Mouse (Mus musculus): ENCODE measurements at regions not wholly inside any gene's neighbourhood (a gene's known extent, or its start where the extent isn't known, plus 50 kb on each side); places are given as distances from the start of the nearest gene placed in this dataset.
"Not testable (repeated sequence)": the region's sequence is repeated elsewhere in the genome, so short reads cannot be mapped to it uniquely, and the experiment has no call there.

GRCm38 (mm10) chr14:48607131-48607530 is 66.5 kb downstream of the Otx2 start:
- Histone ChIP-seq H3K4me3 (replicated peaks) (no peak overlapping the region), H3K9ac (no peak overlapping the region), H3K9me3 (replicated peaks) (no peaks in the 10 kb centered on the region), H3K4me1 (replicated peaks) (no peaks in the 10 kb centered on the region), H3K4me2 (no peak overlapping the region), H3K36me3 (no peaks in the 10 kb centered on the region), H3K27me3 (no peaks in the 10 kb centered on the region), H3K27ac (no peak overlapping the region)
- ATAC-seq (ENCODE audit: low read depth) (no peak), DNase-seq (no peak)
- WGBS (ENCODE audit: insufficient replicate concordance): 75% methylated on average over 6 of the region's 6 CpGs

GRCm38 (mm10) chr14:48603490-48603889 is 70.1 kb downstream of the Otx2 start:
- Histone ChIP-seq H3K27me3 (no peaks in the 10 kb centered on the region), H3K27ac (no peak overlapping the region), H3K9ac (no peak overlapping the region), H3K9me3 (replicated peaks) (no peaks in the 10 kb centered on the region), H3K4me1 (replicated peaks) (no peaks in the 10 kb centered on the region), H3K4me3 (replicated peaks) (no peak overlapping the region), H3K4me2 (no peak overlapping the region), H3K36me3 (no peaks in the 10 kb centered on the region)
- DNase-seq: no peak
- WGBS (ENCODE audit: insufficient replicate concordance): 61% methylated on average over 6 of the region's 6 CpGs
- ATAC-seq (ENCODE audit: low read depth): no peak

- H3K4me1 ChIP-seq (replicated peaks): no peaks in the 10 kb centered on the region
- no peaks in the 10 kb centered on the region for H3K9me3 ChIP-seq (replicated peaks)
- DNase-seq (no peak), ATAC-seq (ENCODE audit: low read depth) (no peak)
- no peak overlapping the region for H3K9ac ChIP-seq
- no peak overlapping the region for H3K4me3 ChIP-seq (replicated peaks)
- 64% methylated on average over 5 of the region's 5 CpGs for WGBS (ENCODE audit: insufficient replicate concordance)
- H3K27ac ChIP-seq: no peak overlapping the region
- no peak overlapping the region for H3K4me2 ChIP-seq
- H3K36me3 ChIP-seq: no peaks in the 10 kb centered on the region
- no peaks in the 10 kb centered on the region for H3K27me3 ChIP-seq
Observed at GRCm38 (mm10) chr14:48594334-48594733, 79.3 kb downstream of the Otx2 start.

GRCm38 (mm10) chr14:48593363-48593762 is 80.3 kb downstream of the Otx2 start:
- Histone ChIP-seq H3K27ac (no peak overlapping the region), H3K4me1 (replicated peaks) (no peaks in the 10 kb centered on the region), H3K27me3 (no peaks in the 10 kb centered on the region), H3K4me3 (replicated peaks) (no peak overlapping the region), H3K36me3 (no peaks in the 10 kb centered on the region), H3K9ac (no peak overlapping the region), H3K4me2 (no peak overlapping the region), H3K9me3 (replicated peaks) (no peaks in the 10 kb centered on the region)
- ATAC-seq (ENCODE audit: low read depth): no peak
- no peak for DNase-seq
- 66% methylated on average over 8 of the region's 8 CpGs for WGBS (ENCODE audit: insufficient replicate concordance)

GRCm38 (mm10) chr14:48591483-48592230 is 82.0 kb downstream of the Otx2 start:
- no peak for ATAC-seq (ENCODE audit: low read depth)
- no peaks in the 10 kb centered on the region for H3K36me3 ChIP-seq
- 68% methylated on average over 15 of the region's 15 CpGs for WGBS (ENCODE audit: insufficient replicate concordance)

GRCm38 (mm10) chr14:48590426-48590825 is 83.2 kb downstream of the Otx2 start:
- ATAC-seq (ENCODE audit: low read depth) (no peak), DNase-seq (no peak)
- H3K4me2 ChIP-seq: peak overlapping the region; percentile 48
- H3K4me1 ChIP-seq (replicated peaks): no peaks in the 10 kb centered on the region
- WGBS (ENCODE audit: insufficient replicate concordance): 40% methylated on average over 14 of the region's 14 CpGs
- no peak overlapping the region for H3K4me3 ChIP-seq (replicated peaks)
- no peak overlapping the region for H3K27ac ChIP-seq
- no peak overlapping the region for H3K9ac ChIP-seq
- no peaks in the 10 kb centered on the region for H3K27me3 ChIP-seq
- H3K36me3 ChIP-seq: no peaks in the 10 kb centered on the region
- H3K9me3 ChIP-seq (replicated peaks): no peaks in the 10 kb centered on the region

More at GRCm38 (mm10) chr14:48591483-48592230, 82.0 kb downstream of the Otx2 start:
- Histone ChIP-seq H3K4me3 (replicated peaks) (no peak overlapping the region), H3K4me2 (no peak overlapping the region), H3K4me1 (replicated peaks) (no peaks in the 10 kb centered on the region), H3K27ac (no peak overlapping the region), H3K9ac (no peak overlapping the region), H3K9me3 (replicated peaks) (no peaks in the 10 kb centered on the region), H3K27me3 (no peaks in the 10 kb centered on the region)
- no peak for DNase-seq

- Histone ChIP-seq H3K4me2 (peak overlapping the region; percentile 48), H3K4me1 (replicated peaks) (no peaks in the 10 kb centered on the region), H3K27me3 (no peaks in the 10 kb centered on the region), H3K9me3 (replicated peaks) (no peaks in the 10 kb centered on the region), H3K27ac (no peak overlapping the region), H3K9ac (no peak overlapping the region), H3K36me3 (no peaks in the 10 kb centered on the region), H3K4me3 (replicated peaks) (no peak overlapping the region)
- no peak for DNase-seq
- ATAC-seq (ENCODE audit: low read depth): no peak
- 36% methylated on average over 15 of the region's 15 CpGs for WGBS (ENCODE audit: insufficient replicate concordance)
Observed at GRCm38 (mm10) chr14:48589702-48590325, 83.8 kb downstream of the Otx2 start.

- no peaks in the 10 kb centered on the region for H3K36me3 ChIP-seq
- DNase-seq (no peak), ATAC-seq (ENCODE audit: low read depth) (no peak)
- WGBS (ENCODE audit: insufficient replicate concordance): 74% methylated on average over 3 of the region's 3 CpGs
- no peak overlapping the region for H3K4me3 ChIP-seq (replicated peaks)
- H3K9ac ChIP-seq: no peak overlapping the region
- H3K9me3 ChIP-seq (replicated peaks): no peaks in the 10 kb centered on the region
- H3K27ac ChIP-seq: no peak overlapping the region
- no peaks in the 10 kb centered on the region for H3K27me3 ChIP-seq
- H3K4me2 ChIP-seq: no peak overlapping the region
- H3K4me1 ChIP-seq (replicated peaks): peaks cover 3% of the 10 kb centered on the region
Observed at GRCm38 (mm10) chr14:48585820-48586219, 87.8 kb downstream of the Otx2 start.

GRCm38 (mm10) chr14:48584571-48584970 is 89.0 kb downstream of the Otx2 start:
- no peak overlapping the region for H3K27ac ChIP-seq
- H3K27me3 ChIP-seq: no peaks in the 10 kb centered on the region
- H3K9ac ChIP-seq: no peak overlapping the region
- H3K4me2 ChIP-seq: no peak overlapping the region
- ATAC-seq (ENCODE audit: low read depth): no peak
- no peaks in the 10 kb centered on the region for H3K9me3 ChIP-seq (replicated peaks)
- H3K36me3 ChIP-seq: no peaks in the 10 kb centered on the region
- DNase-seq: no peak
- no peak overlapping the region for H3K4me3 ChIP-seq (replicated peaks)
- 51% methylated on average over 3 of the region's 3 CpGs for WGBS (ENCODE audit: insufficient replicate concordance)
- peaks cover 15% of the 10 kb centered on the region for H3K4me1 ChIP-seq (replicated peaks)

- Histone ChIP-seq H3K4me2 (no peak overlapping the region), H3K9me3 (replicated peaks) (no peaks in the 10 kb centered on the region), H3K27ac (no peak overlapping the region), H3K4me1 (replicated peaks) (peaks cover 15% of the 10 kb centered on the region), H3K9ac (no peak overlapping the region), H3K27me3 (no peaks in the 10 kb centered on the region), H3K4me3 (replicated peaks) (no peak overlapping the region), H3K36me3 (no peaks in the 10 kb centered on the region)
- DNase-seq (no peak), ATAC-seq (ENCODE audit: low read depth) (no peak)
- WGBS (ENCODE audit: insufficient replicate concordance): 74% methylated on average over 3 of the region's 3 CpGs
Observed at GRCm38 (mm10) chr14:48583516-48583915, 90.1 kb downstream of the Otx2 start.

GRCm38 (mm10) chr14:48582080-48582479 is 91.5 kb downstream of the Otx2 start:
- no peak overlapping the region for H3K27ac ChIP-seq
- no peak overlapping the region for H3K4me2 ChIP-seq
- peaks cover 15% of the 10 kb centered on the region for H3K4me1 ChIP-seq (replicated peaks)
- no peak overlapping the region for H3K9ac ChIP-seq
- no peak for DNase-seq
- no peaks in the 10 kb centered on the region for H3K27me3 ChIP-seq
- no peaks in the 10 kb centered on the region for H3K9me3 ChIP-seq (replicated peaks)
- no peak overlapping the region for H3K4me3 ChIP-seq (replicated peaks)
- WGBS (ENCODE audit: insufficient replicate concordance): 62% methylated on average over 1 of the region's 1 CpGs
- ATAC-seq (ENCODE audit: low read depth): no peak
- no peaks in the 10 kb centered on the region for H3K36me3 ChIP-seq

- not testable (repeated sequence) for H3K4me3 ChIP-seq (replicated peaks); H3K9ac ChIP-seq; H3K27me3 ChIP-seq; DNase-seq; H3K4me2 ChIP-seq; H3K36me3 ChIP-seq; H3K27ac ChIP-seq; H3K9me3 ChIP-seq (replicated peaks); ATAC-seq (ENCODE audit: low read depth)
- 7% methylated on average over 2 of the region's 2 CpGs for WGBS (ENCODE audit: insufficient replicate concordance)
- H3K4me1 ChIP-seq (replicated peaks): peaks cover 15% of the 10 kb centered on the region
Observed at GRCm38 (mm10) chr14:48581308-48581707, 92.3 kb downstream of the Otx2 start.
